Mouse (Mus musculus) megakaryocyte, adult 5-6 weeks (primary cell): ENCODE data around the gene Panx2. TPM values are rescaled to one million over a fixed set of nuclear protein-coding genes. Genes with fewer than 3 reads are reported as not detected.
A peak's percentile ranks its signal among the peaks of the same experiment; 100 is the strongest.

Experiments used
- ATAC-seq: 2 replicates; pipeline ENCODE4 v1.8.0; 2016; ENCODE audit warnings: mild to moderate bottlenecking, inconsistent platforms; ENCODE audit not compliant: poor library complexity, severe bottlenecking
- total RNA-seq, 2 experiments: library from RNA; stranded (forward) in 1 of 2; stranded (reverse) in 1 of 2; fragments of 153-499, 151-499 nt in 1 of 2; fragments of 221-1000, 200-1000 nt in 1 of 2; gene quantifications; 2 replicates each; pipeline versions ENCODE4 v1.2.3 to v1.2.4; 2015 to 2017

Panx2 gene
- total RNA-seq, 2 experiments from 2014 or later, result not detected

DNA sequence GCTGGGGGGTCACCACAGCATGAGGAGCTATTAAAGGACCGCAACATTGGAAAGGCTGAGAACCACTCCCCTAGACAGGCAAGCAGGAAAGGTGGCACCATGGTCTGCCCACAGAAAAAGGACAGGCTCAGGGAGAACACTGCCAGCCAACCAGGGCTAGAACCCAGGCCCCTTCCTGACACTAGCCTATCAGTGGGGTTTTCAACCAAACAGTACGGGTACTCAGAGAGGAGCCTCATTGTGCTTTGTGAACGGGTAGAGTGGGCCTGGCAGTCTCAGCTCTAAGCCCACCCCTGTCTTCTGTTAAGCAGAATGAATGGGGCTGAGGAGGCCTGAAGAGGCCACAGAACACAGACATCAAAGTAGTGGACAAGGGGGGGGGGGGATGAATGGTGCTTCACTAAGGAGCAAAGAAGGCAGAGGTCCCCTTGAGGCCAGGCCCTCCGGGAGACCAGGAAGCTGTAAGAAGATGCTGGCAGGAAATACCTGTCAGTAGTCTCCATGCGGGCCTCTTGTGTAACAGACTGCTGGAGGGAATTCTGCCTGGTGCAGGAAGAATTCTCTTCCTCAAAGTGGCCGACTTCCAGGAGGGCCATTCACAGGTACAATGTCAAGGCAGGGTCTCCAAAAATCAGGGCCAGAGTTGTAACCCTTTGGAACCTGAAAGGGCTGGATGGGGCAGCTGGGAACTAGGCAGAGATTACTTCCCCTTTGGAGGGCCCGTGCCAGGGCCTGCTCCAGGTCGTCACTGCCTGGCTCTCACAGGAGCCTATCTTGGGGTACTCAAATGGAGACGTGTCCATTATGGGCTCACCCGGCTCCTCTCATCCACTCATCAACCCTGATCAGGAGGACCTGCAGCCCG is 15.3 kb downstream of the Panx2 start, which contains the start of gene Trabd:
Trabd (plus strand) TSS at position 512 of the 865 bp plus-strand sequence.
- peak; percentile 30 for ATAC-seq

DNA sequence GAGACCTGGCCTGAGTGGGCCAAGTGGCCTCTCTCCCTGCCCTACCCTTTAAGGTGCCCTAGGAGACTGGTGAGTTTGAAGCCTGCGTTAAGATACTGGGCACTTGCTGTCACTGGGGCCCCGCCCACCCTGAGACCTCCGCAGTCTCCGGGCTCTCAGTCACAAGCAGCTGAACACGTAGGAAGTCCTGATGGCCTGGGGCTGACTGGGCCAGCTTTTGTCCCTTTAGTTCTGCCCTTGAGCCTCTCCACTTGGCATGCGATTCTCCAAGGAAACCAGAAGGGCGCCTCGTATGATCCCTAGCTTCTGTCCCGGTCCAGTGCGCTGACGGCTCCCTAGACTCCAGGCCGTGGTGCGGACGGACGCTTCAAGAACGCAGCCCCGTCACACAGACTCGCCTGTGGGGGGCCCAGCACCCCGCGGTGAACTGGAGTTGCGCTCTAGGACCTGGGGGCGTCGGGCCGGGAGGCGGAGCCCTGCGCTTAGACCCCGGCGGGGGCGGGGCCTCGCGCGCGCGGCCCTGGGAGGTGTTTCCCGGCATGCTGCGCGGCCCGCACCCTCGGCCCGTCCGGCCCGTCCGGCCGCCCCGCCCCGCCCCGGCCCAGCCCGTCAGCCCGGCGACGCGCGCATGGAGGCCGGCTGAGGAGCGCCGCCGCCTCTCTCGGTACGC is 16.1 kb downstream of the Panx2 start:
- peak; percentile 60 for ATAC-seq

- no peak for ATAC-seq
Observed at GRCm38 (mm10) chr15:89076156-89076731, 16.7 kb downstream of the Panx2 start.

DNA sequence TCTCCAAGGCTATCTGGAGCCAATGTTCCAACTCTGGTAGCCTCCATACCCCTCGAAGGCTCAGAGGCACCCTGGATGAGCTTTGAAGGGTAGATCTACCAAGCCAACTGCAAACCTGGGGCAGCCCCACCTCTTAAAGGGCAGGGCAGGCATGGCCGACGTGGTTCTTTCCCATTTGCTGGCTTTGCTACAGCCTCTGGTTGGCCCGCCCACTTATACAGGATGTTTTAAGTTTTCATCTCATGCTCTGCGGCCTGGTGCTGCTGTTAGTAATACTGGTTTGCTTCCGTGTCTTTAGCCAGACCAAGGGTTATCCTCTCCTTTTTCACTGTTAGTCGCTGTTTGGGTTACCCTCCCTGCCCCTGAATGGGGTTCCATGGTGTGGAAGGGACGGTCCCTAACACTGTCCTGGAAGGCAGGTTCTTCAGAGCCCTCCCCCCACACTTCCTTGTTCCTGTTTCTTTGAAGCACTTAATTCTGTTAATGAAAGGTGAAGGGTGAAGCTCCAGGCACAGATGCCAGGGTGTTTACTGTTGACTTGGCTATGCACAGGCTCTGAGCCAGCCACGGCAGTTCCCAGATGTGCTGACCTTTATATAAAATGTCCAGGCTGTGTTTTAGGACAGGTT is 18.8 kb downstream of the Panx2 start:
- ATAC-seq, result peak; percentile 61

DNA sequence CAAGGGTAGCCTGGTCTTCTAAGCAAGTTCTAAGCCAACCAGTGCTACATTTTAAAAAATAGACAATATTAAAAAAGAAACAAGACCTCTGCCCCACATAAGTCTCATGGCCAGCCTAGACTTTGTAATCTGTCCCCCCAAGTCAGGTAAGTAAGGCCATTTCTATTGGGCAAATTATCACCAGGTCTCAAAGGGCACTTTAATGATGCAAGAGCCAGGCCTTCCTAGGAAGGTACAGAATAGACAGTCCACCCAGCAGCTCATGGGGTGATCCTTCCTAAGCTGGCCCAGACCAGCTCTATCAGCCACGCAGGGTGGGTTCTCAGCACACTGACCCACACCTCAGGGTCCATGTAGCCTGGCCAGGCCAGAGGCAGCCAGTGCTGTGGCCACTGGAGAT is 24.4 kb downstream of the Panx2 start:
- ATAC-seq, result no peak

- no peak for ATAC-seq
Observed at GRCm38 (mm10) chr15:89084826-89085225, 25.3 kb downstream of the Panx2 start.

- ATAC-seq, result peak; percentile 97
Observed at GRCm38 (mm10) chr15:89088607-89089247, 29.2 kb downstream of the Panx2 start, which contains the start of gene Selenoo. Selenoo (plus strand) TSS chr15:89089084.

DNA sequence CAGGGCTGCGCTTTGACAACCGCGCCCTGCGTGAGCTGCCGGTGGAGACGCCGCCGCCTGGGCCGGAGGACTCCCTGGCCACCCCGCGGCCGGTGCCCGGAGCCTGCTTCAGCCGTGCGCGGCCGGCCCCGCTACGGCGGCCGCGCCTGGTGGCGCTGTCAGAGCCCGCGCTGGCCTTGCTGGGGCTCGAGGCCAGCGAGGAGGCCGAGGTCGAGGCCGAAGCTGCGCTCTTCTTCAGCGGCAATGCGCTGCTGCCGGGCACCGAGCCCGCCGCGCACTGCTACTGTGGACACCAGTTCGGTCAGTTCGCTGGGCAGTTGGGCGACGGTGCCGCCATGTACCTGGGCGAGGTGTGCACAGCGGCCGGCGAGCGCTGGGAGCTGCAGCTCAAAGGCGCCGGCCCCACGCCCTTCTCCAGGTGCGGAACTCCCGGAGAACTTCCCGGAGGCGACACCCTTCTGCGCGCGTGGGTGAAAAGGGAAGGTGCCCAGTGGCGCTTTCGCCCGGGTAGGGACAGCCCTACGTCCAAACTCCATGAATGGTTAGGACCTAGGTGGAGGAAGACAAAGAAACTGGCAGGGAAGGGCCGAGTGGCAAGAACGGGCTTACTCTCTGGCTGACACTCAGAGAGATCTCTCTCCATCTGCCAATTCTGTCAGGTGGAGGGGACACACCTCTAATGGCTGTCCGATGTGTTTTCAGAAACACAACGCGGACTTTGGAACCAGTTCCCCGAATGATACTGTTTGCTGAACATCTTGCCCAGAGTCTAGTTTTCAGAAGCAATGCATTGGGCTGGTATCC is 29.9 kb downstream of the Panx2 start:
- peak; percentile 25 for ATAC-seq

GRCm38 (mm10) chr15:89090662-89091061 is 31.1 kb downstream of the Panx2 start:
- ATAC-seq, result no peak

- no peak for ATAC-seq
Observed at GRCm38 (mm10) chr15:89092181-89092580, 32.6 kb downstream of the Panx2 start.

DNA sequence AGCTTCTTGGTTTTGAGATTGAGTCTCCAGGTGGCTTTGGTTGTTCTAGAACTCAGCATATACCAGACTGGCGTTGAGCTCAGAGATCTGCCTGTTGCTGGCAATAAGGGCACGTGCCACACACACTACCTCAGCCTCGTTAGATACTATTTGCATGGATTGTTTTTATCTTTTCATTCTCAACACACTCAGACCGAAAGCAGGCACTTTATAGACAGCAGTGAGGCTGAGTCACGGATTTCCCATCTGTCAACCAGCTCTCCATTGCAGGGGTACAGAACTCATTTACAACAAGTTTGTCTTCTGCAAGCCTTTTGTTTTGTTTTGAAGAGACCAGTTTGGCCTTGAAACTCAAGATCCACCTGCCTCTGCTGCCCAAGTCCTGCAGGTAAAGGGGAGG is 37.9 kb downstream of the Panx2 start:
- ATAC-seq, result no peak

DNA sequence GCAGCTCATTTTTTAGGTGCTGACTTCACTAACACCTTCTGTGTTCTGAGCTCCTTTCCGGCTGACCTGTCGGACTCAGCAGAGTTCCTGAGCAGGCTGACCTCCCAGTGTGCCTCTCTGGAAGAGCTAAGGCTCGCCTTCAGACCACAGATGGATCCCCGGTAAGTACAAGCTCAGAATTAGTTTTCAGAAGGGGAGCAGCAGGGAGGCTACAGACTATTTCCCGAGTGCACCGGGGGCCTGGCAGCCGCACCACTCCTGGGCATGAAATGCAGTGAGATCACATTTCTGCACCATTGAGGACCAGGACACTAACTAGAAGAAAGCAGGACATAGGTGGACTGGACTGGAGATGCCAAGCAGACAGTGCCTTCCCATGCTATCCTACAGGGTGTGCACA is 39.1 kb downstream of the Panx2 start:
- ATAC-seq, result no peak

GRCm38 (mm10) chr15:89100823-89101222 is 41.3 kb downstream of the Panx2 start:
- no peak for ATAC-seq

- no peak for ATAC-seq
Observed at GRCm38 (mm10) chr15:89102646-89103045, 43.1 kb downstream of the Panx2 start.

GRCm38 (mm10) chr15:89103921-89104320 is 44.4 kb downstream of the Panx2 start:
- ATAC-seq, result no peak

DNA sequence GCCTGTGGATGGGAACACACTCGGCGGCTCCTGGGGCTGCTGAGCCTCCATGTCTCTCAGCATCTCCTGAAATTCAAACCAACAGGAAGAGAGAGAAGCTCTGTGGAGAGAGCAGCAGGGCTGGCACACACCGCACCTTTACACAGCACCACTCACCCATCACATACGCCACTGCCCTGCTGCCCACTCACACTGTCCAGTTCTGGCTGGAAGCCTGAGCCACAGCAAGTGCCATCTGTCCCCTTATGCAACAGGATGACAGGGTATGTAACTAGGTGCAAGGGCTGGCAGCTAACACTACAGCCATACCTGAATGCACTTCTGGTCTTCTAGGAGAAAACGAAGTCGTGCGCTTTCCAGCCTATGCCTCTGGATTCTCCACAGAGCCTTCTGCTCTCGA is 44.9 kb downstream of the Panx2 start:
- ATAC-seq, result no peak

GRCm38 (mm10) chr15:89106073-89106472 is 46.5 kb downstream of the Panx2 start:
- ATAC-seq, result no peak

DNA sequence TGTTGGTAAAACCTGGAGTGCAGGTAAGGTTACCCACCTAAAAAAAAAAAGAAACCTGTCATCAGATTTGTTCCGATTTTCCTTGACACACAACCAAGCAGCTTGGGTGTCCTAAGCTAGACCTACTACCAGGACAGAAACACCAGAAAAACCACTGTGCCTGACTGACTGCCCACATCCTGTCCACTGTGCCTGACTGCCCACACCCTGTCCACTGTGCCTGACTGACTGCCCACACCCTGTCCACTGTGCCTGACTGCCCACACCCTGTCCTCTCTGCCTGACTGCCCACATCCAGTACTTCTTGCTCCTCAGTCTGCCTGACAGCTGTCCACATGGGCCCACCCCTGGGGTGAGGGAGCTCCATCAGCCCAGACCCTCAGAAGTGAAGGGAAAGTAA is 47.4 kb downstream of the Panx2 start:
- ATAC-seq, result no peak

DNA sequence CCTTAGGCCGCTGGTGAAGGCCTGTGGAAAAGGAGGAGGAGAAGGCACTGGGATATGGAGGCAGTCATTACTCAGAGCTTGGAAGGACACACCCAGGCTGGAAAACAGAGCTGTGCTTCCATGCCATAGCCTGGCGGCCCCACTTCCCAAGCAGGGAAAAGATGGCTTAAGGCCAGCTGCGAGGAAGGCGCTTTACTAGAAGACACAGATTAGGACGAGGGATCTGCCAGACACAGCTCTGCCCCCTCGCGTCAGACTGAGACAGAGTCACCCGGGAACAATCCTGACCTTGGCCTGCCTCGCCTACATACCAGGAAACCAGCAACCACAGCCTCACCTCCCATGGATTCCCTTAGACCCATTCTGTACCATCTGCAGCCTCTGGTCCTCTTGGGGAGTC is 50.6 kb downstream of the Panx2 start:
- no peak for ATAC-seq

- ATAC-seq, result peak; percentile 48
Observed at GRCm38 (mm10) chr15:89118007-89118406, 58.5 kb downstream of the Panx2 start.
